ENCODE assay signal across 9 mouse cellular contexts in genomic region chr11:18957805-18958770, GRCm38 (mm10).
DNase-seq lines count a peak whose midpoint lies in the region; ATAC-seq and TF ChIP-seq lines count a peak whose summit lies in the region.
"Had no signal": no experiment of that assay in that cellular context is flagged by ENCODE, and none has a peak within 500 bp of the region (broad histone marks: within the 10 kb centered on the region; RNA-seq: fewer than 3 reads in every experiment).

No protein-coding gene starts in this region.

- H3K27ac ChIP-seq in cerebellum, adult 2 months (ENCODE audit: insufficient read depth, low read length), result no peak overlapping the region
- peak overlapping the region; percentile 3; the same call in 1 of the 2 replicates for H3K27ac ChIP-seq in embryonic facial prominence, embryonic 14.5 days (replicated peaks; ENCODE audit: low read depth, low read length)
- H3K27ac ChIP-seq in liver, embryonic 12.5 days, result 0 out of 2 replicates have a peak overlapping the region, but pooled peaks have one; percentile 26

- WGBS in cerebellum, adult 2 months, result 32% methylated on average over 12 of the region's 12 CpGs
- 41% methylated on average over 12 of the region's 12 CpGs for WGBS in embryonic facial prominence, embryonic 14.5 days
- whole genome bisulfite sequencing in liver, embryonic 12.5 days (ENCODE audit: insufficient replicate concordance), result 17% methylated on average over 12 of the region's 12 CpGs

- H3K27me3 ChIP-seq in cerebellum, adult 2 months (ENCODE audit: control insufficient read depth, insufficient read depth, low read length), result no peaks in the 10 kb centered on the region
- H3K27me3 ChIP-seq in E14TG2a.4 (ENCODE audit: insufficient read depth, low read length), result peaks cover 4% of the 10 kb centered on the region; the same call in 1 of the 2 replicates
- no peaks in the 10 kb centered on the region for H3K27me3 ChIP-seq in embryonic facial prominence, embryonic 14.5 days (replicated peaks; ENCODE audit: control insufficient read depth, insufficient read depth, low read length)
- H3K27me3 ChIP-seq in liver, embryonic 12.5 days (replicated peaks), result no peaks in the 10 kb centered on the region
- H3K27me3 ChIP-seq: CH12.LX had no signal

- no peaks in the 10 kb centered on the region for H3K36me3 ChIP-seq in E14TG2a.4 (ENCODE audit: insufficient read depth, low read length)
- H3K36me3 ChIP-seq in embryonic facial prominence, embryonic 14.5 days (ENCODE audit: control insufficient read depth, insufficient read depth, low read length), result no peaks in the 10 kb centered on the region
- no peaks in the 10 kb centered on the region for H3K36me3 ChIP-seq in liver, embryonic 12.5 days

- TF ChIP-seq CTCF in cerebellum, adult 2 months (IDR thresholded peaks at IDR 0.05; ENCODE audit: borderline replicate concordance, insufficient read depth, low read depth, low read length), result no peak
- no peak for TF ChIP-seq CTCF in E14TG2a.4 (conservative IDR thresholded peaks at IDR 0.05; ENCODE audit: low read length)

- DNase-seq in cerebellum, adult 2 months, result peak; percentile 44 to 55
- no peak for DNase-seq in cerebellum, adult 8-10 months
- DNase-seq in embryonic facial prominence, embryonic 14.5 days (ENCODE audit: low spot score), result peak; percentile 75
- DNase-seq in heart, postnatal 4 days, result peak; percentile 72
- DNase-seq in retina, embryonic 14.5 days (ENCODE audit: low spot score), result peak; percentile 41
- no peak for DNase-seq in adrenal gland, postnatal 4 days (ENCODE audit: low spot score in 2 of 2)

- no peak overlapping the region for H3K4me3 ChIP-seq in cerebellum, adult 2 months (replicated peaks; ENCODE audit: insufficient read depth, low read depth, low read length)
- peak overlapping the region; percentile 37; the same call in 1 of the 2 replicates for H3K4me3 ChIP-seq in E14TG2a.4 (replicated peaks; ENCODE audit: low read length)
- no peak overlapping the region for H3K4me3 ChIP-seq in embryonic facial prominence, embryonic 14.5 days (ENCODE audit: low read depth, low read length)
- H3K4me3 ChIP-seq in liver, embryonic 12.5 days, result no peak overlapping the region

- 0 out of 2 replicates have a peak overlapping the region, but pooled peaks have one; percentile 14 for H3K9ac ChIP-seq in embryonic facial prominence, embryonic 14.5 days (ENCODE audit: low read depth, low read length)
- no peak overlapping the region for H3K9ac ChIP-seq in liver, embryonic 12.5 days

- peak overlapping the region; percentile 33 for H3K4me2 ChIP-seq in embryonic facial prominence, embryonic 14.5 days (ENCODE audit: low read depth, low read length)
- H3K4me2 ChIP-seq in liver, embryonic 12.5 days, result peak overlapping the region; percentile 10

- peaks cover 28% of the 10 kb centered on the region for H3K4me1 ChIP-seq in cerebellum, adult 2 months (ENCODE audit: control insufficient read depth, insufficient read depth, low read length)
- H3K4me1 ChIP-seq in E14TG2a.4 (replicated peaks; ENCODE audit: low read depth, low read length), result peaks cover 49% of the 10 kb centered on the region
- H3K4me1 ChIP-seq in embryonic facial prominence, embryonic 14.5 days (ENCODE audit: control insufficient read depth, insufficient read depth, low read length), result peaks cover 11% of the 10 kb centered on the region
- peaks cover 41% of the 10 kb centered on the region for H3K4me1 ChIP-seq in liver, embryonic 12.5 days

- TF ChIP-seq POLR2A in cerebellum, adult 2 months (IDR thresholded peaks at IDR 0.05; ENCODE audit: borderline replicate concordance, insufficient read depth, low read length), result no peak

- peak; percentile 54; the same call in 1 of the 2 replicates for ATAC-seq in embryonic facial prominence, embryonic 14.5 days (ENCODE audit: low read depth)
- ATAC-seq in liver, embryonic 12.5 days, result no peak

- no peaks in the 10 kb centered on the region for H3K9me3 ChIP-seq in E14TG2a.4 (ENCODE audit: low read length)
- H3K9me3 ChIP-seq in embryonic facial prominence, embryonic 14.5 days (ENCODE audit: control insufficient read depth, low read length), result no peaks in the 10 kb centered on the region
- H3K9me3 ChIP-seq in liver, embryonic 12.5 days (replicated peaks), result no peaks in the 10 kb centered on the region

Comparison
In these comparisons a context has a peak if more than half of its experiments do, and no peak if none do; other contexts are left out.
1. DNase-seq: peak in cerebellum, adult 2 months (2 of 2), embryonic facial prominence, embryonic 14.5 days (single experiment), heart, postnatal 4 days (single experiment) and retina, embryonic 14.5 days (single experiment); none in cerebellum, adult 8-10 months (single experiment) and adrenal gland, postnatal 4 days (0 of 2).